Mouse (Mus musculus): ENCODE measurements around the gene Mphosph10. TPM values are rescaled to one million over a fixed set of nuclear protein-coding genes. Genes with fewer than 3 reads are reported as not detected.

Gene Mphosph10
- polyA plus RNA-seq, 1 experiment = 12.9 TPM

GRCm38 (mm10) chr7:64349147-64349861 lies 42.8 kb downstream of the Mphosph10 start:
- DNase-seq (ENCODE audit: low read depth) = peak; percentile 63
- no peak for TF ChIP-seq POLR2A (IDR thresholded peaks at IDR 0.05; ENCODE audit: borderline replicate concordance, extremely low read depth, insufficient read depth, insufficient read length, poor library complexity, severe bottlenecking)
- no peak for TF ChIP-seq CTCF (IDR thresholded peaks at IDR 0.05; ENCODE audit: borderline replicate concordance, extremely low read depth, insufficient read depth, insufficient read length)

GRCm38 (mm10) chr7:64347813-64348212 lies 44.3 kb downstream of the Mphosph10 start:
- TF ChIP-seq POLR2A (IDR thresholded peaks at IDR 0.05; ENCODE audit: borderline replicate concordance, extremely low read depth, insufficient read depth, insufficient read length, poor library complexity, severe bottlenecking) (no peak), CTCF (IDR thresholded peaks at IDR 0.05; ENCODE audit: borderline replicate concordance, extremely low read depth, insufficient read depth, insufficient read length) (no peak)
- DNase-seq (ENCODE audit: low read depth) = no peak

GRCm38 (mm10) chr7:64332686-64333085 lies 59.4 kb downstream of the Mphosph10 start:
- DNase-seq (ENCODE audit: low read depth) = no peak
- TF ChIP-seq POLR2A (IDR thresholded peaks at IDR 0.05; ENCODE audit: borderline replicate concordance, extremely low read depth, insufficient read depth, insufficient read length, poor library complexity, severe bottlenecking) = no peak
- no peak for TF ChIP-seq CTCF (IDR thresholded peaks at IDR 0.05; ENCODE audit: borderline replicate concordance, extremely low read depth, insufficient read depth, insufficient read length)

- DNase-seq (ENCODE audit: low read depth) = no peak
- TF ChIP-seq CTCF (IDR thresholded peaks at IDR 0.05; ENCODE audit: borderline replicate concordance, extremely low read depth, insufficient read depth, insufficient read length) (no peak), POLR2A (IDR thresholded peaks at IDR 0.05; ENCODE audit: borderline replicate concordance, extremely low read depth, insufficient read depth, insufficient read length, poor library complexity, severe bottlenecking) (no peak)
These were observed 60.8 kb downstream of the Mphosph10 start for GRCm38 (mm10) chr7:64331309-64331708.

- no peak for TF ChIP-seq POLR2A (IDR thresholded peaks at IDR 0.05; ENCODE audit: borderline replicate concordance, extremely low read depth, insufficient read depth, insufficient read length, poor library complexity, severe bottlenecking)
- no peak for TF ChIP-seq CTCF (IDR thresholded peaks at IDR 0.05; ENCODE audit: borderline replicate concordance, extremely low read depth, insufficient read depth, insufficient read length)
- DNase-seq (ENCODE audit: low read depth) = no peak
These were observed 64.6 kb downstream of the Mphosph10 start for GRCm38 (mm10) chr7:64327486-64327885.

- TF ChIP-seq CTCF (IDR thresholded peaks at IDR 0.05; ENCODE audit: borderline replicate concordance, extremely low read depth, insufficient read depth, insufficient read length) (peak; percentile 82), POLR2A (IDR thresholded peaks at IDR 0.05; ENCODE audit: borderline replicate concordance, extremely low read depth, insufficient read depth, insufficient read length, poor library complexity, severe bottlenecking) (no peak)
- DNase-seq (ENCODE audit: low read depth) = peak; percentile 74
These were observed 65.2 kb downstream of the Mphosph10 start for GRCm38 (mm10) chr7:64326892-64327291.

Other genes with a start within 250 kb of the Mphosph10 start
- gene Trpm1, start 238.4 kb downstream of the Mphosph10 start, polyA plus RNA-seq (2012; rRNA removed) = 0.20 and 0.31 TPM in 2 replicates
- 6.8 and 10.0 TPM in 2 replicates for gene Mtmr10, start 104.6 kb downstream of the Mphosph10 start, polyA plus RNA-seq (2012; rRNA removed)
- 3.4 and 4.5 TPM in 2 replicates for gene Fan1, start 18.2 kb downstream of the Mphosph10 start, polyA plus RNA-seq (2012; rRNA removed)
- gene Mcee, start 339 bp upstream of the Mphosph10 start, polyA plus RNA-seq (2012; rRNA removed) = 23.7 and 27.5 TPM in 2 replicates
- 152 and 182 TPM in 2 replicates for gene Apba2, start 109.4 kb upstream of the Mphosph10 start, polyA plus RNA-seq (2012; rRNA removed)

All from brain, embryonic 14.5 days (tissue).